Mouse (Mus musculus): Measurements from ENCODE around the gene Parp11. TPM values are rescaled to one million over a fixed set of nuclear protein-coding genes. Genes with fewer than 3 reads are reported as not detected.
A peak's percentile ranks its signal among the peaks of the same experiment; 100 is the strongest.

Gene Parp11
- polyA plus RNA-seq, 1 experiment from 2014 or later, result 5.8 TPM

- H3K27me3 ChIP-seq (ENCODE audit: insufficient read depth, low read length), result no peaks in the 10 kb centered on the region
- no peak overlapping the region for H3K27ac ChIP-seq (ENCODE audit: low read depth)
- H3K9ac ChIP-seq (replicated peaks), result no peak overlapping the region
- H3K4me1 ChIP-seq (ENCODE audit: insufficient read depth), result no peaks in the 10 kb centered on the region
- no peak overlapping the region for H3K4me2 ChIP-seq (ENCODE audit: low read depth, low read length)
- no peaks in the 10 kb centered on the region for H3K9me3 ChIP-seq (ENCODE audit: low read length)
- WGBS (ENCODE audit: insufficient replicate concordance), result 86% methylated on average over 4 of the region's 4 CpGs
- no peak overlapping the region for H3K4me3 ChIP-seq (ENCODE audit: low read depth, low read length)
- TF ChIP-seq CTCF (IDR thresholded peaks at IDR 0.05; ENCODE audit: low read depth) (no peak), EP300 (IDR thresholded peaks at IDR 0.05; ENCODE audit: low read depth) (no peak)
- DNase-seq (no peak), ATAC-seq (no peak)
- no peaks in the 10 kb centered on the region for H3K36me3 ChIP-seq (replicated peaks; ENCODE audit: insufficient read depth, low read length)
Measured at GRCm38 (mm10) chr6:127461491-127461890, 14.9 kb downstream of the Parp11 start.

DNA sequence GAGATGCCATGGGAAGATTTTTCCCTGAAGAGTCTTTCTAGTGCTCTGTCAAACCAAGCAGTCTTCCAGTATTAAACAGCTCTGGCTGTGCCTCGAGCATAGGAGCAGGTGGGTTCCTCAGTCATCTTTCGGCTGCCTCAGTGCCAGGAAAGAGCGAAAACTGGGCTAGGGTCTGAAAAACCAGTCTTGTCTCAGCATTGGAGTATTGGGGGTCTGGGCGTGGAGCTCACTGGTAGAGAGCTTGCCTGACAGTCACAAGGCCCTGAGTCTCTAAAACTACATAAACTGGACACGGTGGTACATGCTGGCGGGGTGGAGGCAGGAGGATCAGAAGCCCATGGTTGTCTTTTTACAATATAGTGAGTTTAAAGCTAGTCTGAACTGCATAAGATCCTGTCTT is 15.6 kb downstream of the Parp11 start:
- no peak for ATAC-seq
- 83% methylated on average over 6 of the region's 6 CpGs for WGBS (ENCODE audit: insufficient replicate concordance)
- H3K36me3 ChIP-seq (replicated peaks; ENCODE audit: insufficient read depth, low read length), result no peaks in the 10 kb centered on the region

GRCm38 (mm10) chr6:127463273-127464001 is 16.8 kb downstream of the Parp11 start:
- WGBS (ENCODE audit: insufficient replicate concordance), result 77% methylated on average over 21 of the region's 21 CpGs
- DNase-seq (no peak), ATAC-seq (no peak)

More for the DNA sequence above, 15.6 kb downstream of the Parp11 start:
- H3K27me3 ChIP-seq (ENCODE audit: insufficient read depth, low read length), result no peaks in the 10 kb centered on the region
- no peaks in the 10 kb centered on the region for H3K9me3 ChIP-seq (ENCODE audit: low read length)
- H3K4me3 ChIP-seq (ENCODE audit: low read depth, low read length), result no peak overlapping the region
- H3K27ac ChIP-seq (ENCODE audit: low read depth), result no peak overlapping the region
- no peak for DNase-seq
- H3K4me1 ChIP-seq (ENCODE audit: insufficient read depth), result no peaks in the 10 kb centered on the region
- TF ChIP-seq CTCF (IDR thresholded peaks at IDR 0.05; ENCODE audit: low read depth), result no peak
- no peak for TF ChIP-seq EP300 (IDR thresholded peaks at IDR 0.05; ENCODE audit: low read depth)
- no peak overlapping the region for H3K9ac ChIP-seq (replicated peaks)
- no peak overlapping the region for H3K4me2 ChIP-seq (ENCODE audit: low read depth, low read length)

DNA sequence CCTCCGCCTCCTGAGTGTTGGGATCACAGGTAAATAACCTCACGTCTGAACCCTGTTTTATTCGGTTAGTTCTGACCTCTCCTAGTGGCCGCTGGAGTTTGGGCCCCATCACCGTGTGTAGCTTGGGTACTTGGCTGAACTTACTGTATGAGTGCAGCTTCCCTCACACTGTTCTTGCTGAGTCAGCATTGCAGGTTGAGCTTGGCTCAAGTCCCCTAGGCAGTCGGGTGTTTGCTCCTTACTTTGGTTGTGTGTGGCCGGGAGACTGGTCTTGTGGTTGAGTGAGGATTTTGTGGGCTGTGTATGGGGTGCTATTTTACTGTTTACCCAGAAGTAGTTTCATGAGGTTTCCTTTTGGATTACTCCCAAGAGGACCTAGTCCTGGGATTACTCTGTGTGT is 17.9 kb downstream of the Parp11 start:
- 64% methylated on average over 7 of the region's 7 CpGs for WGBS (ENCODE audit: insufficient replicate concordance)

More at GRCm38 (mm10) chr6:127463273-127464001, 16.8 kb downstream of the Parp11 start:
- no peak overlapping the region for H3K9ac ChIP-seq (replicated peaks)
- no peak overlapping the region for H3K4me3 ChIP-seq (ENCODE audit: low read depth, low read length)
- no peaks in the 10 kb centered on the region for H3K36me3 ChIP-seq (replicated peaks; ENCODE audit: insufficient read depth, low read length)
- H3K4me2 ChIP-seq (ENCODE audit: low read depth, low read length), result no peak overlapping the region
- no peaks in the 10 kb centered on the region for H3K27me3 ChIP-seq (ENCODE audit: insufficient read depth, low read length)
- no peaks in the 10 kb centered on the region for H3K9me3 ChIP-seq (ENCODE audit: low read length)
- no peak overlapping the region for H3K27ac ChIP-seq (ENCODE audit: low read depth)
- TF ChIP-seq EP300 (IDR thresholded peaks at IDR 0.05; ENCODE audit: low read depth) (no peak), CTCF (IDR thresholded peaks at IDR 0.05; ENCODE audit: low read depth) (no peak)
- H3K4me1 ChIP-seq (ENCODE audit: insufficient read depth), result no peaks in the 10 kb centered on the region

GRCm38 (mm10) chr6:127466749-127467310 is 20.2 kb downstream of the Parp11 start:
- DNase-seq (no peak), ATAC-seq (no peak)
- no peaks in the 10 kb centered on the region for H3K27me3 ChIP-seq (ENCODE audit: insufficient read depth, low read length)
- H3K9ac ChIP-seq (replicated peaks), result no peak overlapping the region
- no peak overlapping the region for H3K4me3 ChIP-seq (ENCODE audit: low read depth, low read length)
- peaks cover 7% of the 10 kb centered on the region for H3K36me3 ChIP-seq (replicated peaks; ENCODE audit: insufficient read depth, low read length)
- no peaks in the 10 kb centered on the region for H3K9me3 ChIP-seq (ENCODE audit: low read length)
- TF ChIP-seq EP300 (IDR thresholded peaks at IDR 0.05; ENCODE audit: low read depth) (no peak), CTCF (IDR thresholded peaks at IDR 0.05; ENCODE audit: low read depth) (no peak)
- no peak overlapping the region for H3K4me2 ChIP-seq (ENCODE audit: low read depth, low read length)
- 73% methylated on average over 4 of the region's 4 CpGs for WGBS (ENCODE audit: insufficient replicate concordance)
- H3K27ac ChIP-seq (ENCODE audit: low read depth), result no peak overlapping the region
- no peaks in the 10 kb centered on the region for H3K4me1 ChIP-seq (ENCODE audit: insufficient read depth)

More for the DNA sequence above, 17.9 kb downstream of the Parp11 start:
- no peak overlapping the region for H3K4me2 ChIP-seq (ENCODE audit: low read depth, low read length)
- no peak for TF ChIP-seq EP300 (IDR thresholded peaks at IDR 0.05; ENCODE audit: low read depth)
- no peak for TF ChIP-seq CTCF (IDR thresholded peaks at IDR 0.05; ENCODE audit: low read depth)
- H3K9ac ChIP-seq (replicated peaks), result no peak overlapping the region
- no peaks in the 10 kb centered on the region for H3K4me1 ChIP-seq (ENCODE audit: insufficient read depth)
- no peak for DNase-seq
- ATAC-seq, result no peak
- H3K36me3 ChIP-seq (replicated peaks; ENCODE audit: insufficient read depth, low read length), result no peaks in the 10 kb centered on the region
- H3K9me3 ChIP-seq (ENCODE audit: low read length), result no peaks in the 10 kb centered on the region
- H3K27ac ChIP-seq (ENCODE audit: low read depth), result no peak overlapping the region
- H3K27me3 ChIP-seq (ENCODE audit: insufficient read depth, low read length), result no peaks in the 10 kb centered on the region
- no peak overlapping the region for H3K4me3 ChIP-seq (ENCODE audit: low read depth, low read length)

GRCm38 (mm10) chr6:127472078-127472477 is 25.4 kb downstream of the Parp11 start:
- peak; percentile 50 for ATAC-seq

More at GRCm38 (mm10) chr6:127472078-127472477, 25.4 kb downstream of the Parp11 start:
- H3K27me3 ChIP-seq (ENCODE audit: insufficient read depth, low read length), result no peaks in the 10 kb centered on the region
- no peak overlapping the region for H3K9ac ChIP-seq (replicated peaks)
- H3K4me3 ChIP-seq (ENCODE audit: low read depth, low read length), result no peak overlapping the region
- no peaks in the 10 kb centered on the region for H3K4me1 ChIP-seq (ENCODE audit: insufficient read depth)
- TF ChIP-seq CTCF (IDR thresholded peaks at IDR 0.05; ENCODE audit: low read depth), result no peak
- TF ChIP-seq EP300 (IDR thresholded peaks at IDR 0.05; ENCODE audit: low read depth), result no peak
- no peak overlapping the region for H3K4me2 ChIP-seq (ENCODE audit: low read depth, low read length)
- H3K9me3 ChIP-seq (ENCODE audit: low read length), result no peaks in the 10 kb centered on the region
- peaks cover 22% of the 10 kb centered on the region for H3K36me3 ChIP-seq (replicated peaks; ENCODE audit: insufficient read depth, low read length)
- peak; percentile 28 for DNase-seq
- WGBS (ENCODE audit: insufficient replicate concordance), result 30% methylated on average over 4 of the region's 4 CpGs
- H3K27ac ChIP-seq (ENCODE audit: low read depth), result no peak overlapping the region

Data from liver, postnatal 0 days (tissue).